Mouse (Mus musculus) urinary bladder, adult 2 months (tissue): ENCODE measurements at regions not wholly inside any gene's neighbourhood (a gene's known extent, or its start where the extent isn't known, plus 50 kb on each side); places are given as distances from the start of the nearest gene placed in this dataset.

Experiments used
- DNase-seq: peaks from one replicate; pipeline ENCODE4 v3.0.0; 2022; ENCODE audit warnings: low spot score

DNA sequence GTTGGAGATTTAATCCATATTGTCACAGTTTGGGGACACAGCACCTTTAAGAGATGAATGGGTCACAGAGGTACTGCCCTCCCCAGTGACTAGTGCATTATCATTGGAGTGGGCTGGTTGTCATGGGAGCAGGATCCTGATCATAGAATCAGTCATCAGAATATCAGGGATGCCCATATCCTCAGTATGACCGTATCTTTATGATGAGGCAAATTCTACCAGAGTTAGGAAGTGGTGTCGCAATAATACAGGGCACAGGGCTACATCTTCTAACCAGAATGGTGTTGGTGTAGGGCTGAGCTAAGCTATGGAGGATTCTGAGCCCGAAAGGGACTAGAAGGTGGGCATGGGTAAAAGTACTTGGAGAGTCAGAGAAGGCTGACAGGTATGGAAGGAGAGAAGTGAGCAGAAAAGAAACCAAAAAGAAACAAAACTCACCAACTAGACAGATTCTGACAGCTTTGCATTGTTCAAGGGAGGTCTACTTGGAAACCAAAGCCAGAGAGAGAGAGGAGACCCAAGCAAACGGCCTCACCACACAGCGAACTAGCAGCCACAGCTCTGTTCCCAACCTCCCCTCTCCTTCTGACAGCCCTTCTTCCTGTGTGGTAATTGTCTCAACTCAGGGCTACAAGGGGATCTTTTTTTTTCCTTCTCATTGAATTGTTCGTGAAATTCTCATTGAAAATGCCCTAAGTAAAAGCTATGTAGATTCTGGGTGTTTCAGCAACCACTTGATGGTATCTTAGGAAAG, 129.2 kb downstream of the Lrrc30 start:
- DNase-seq, result no peak

DNA sequence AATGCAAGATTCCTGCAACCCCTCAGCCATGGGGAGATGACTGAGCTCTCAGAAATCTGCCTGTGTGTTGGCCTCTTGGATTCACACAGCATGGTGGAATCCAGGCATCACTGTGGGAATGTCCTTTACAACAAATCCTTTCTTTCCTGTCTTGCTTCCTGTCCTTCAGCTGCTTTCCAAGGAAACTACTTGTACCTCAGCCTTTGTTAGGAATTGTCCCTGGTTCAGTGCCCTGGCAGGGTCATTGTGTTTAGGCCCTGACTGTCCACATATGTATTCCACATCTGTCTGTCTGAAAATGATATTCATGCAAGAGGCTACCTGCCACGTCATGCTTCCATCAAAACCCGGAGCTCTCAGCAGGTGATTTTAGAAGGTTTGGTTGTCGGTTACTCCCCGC, 129.9 kb downstream of the Lrrc30 start:
- no peak for DNase-seq

DNA sequence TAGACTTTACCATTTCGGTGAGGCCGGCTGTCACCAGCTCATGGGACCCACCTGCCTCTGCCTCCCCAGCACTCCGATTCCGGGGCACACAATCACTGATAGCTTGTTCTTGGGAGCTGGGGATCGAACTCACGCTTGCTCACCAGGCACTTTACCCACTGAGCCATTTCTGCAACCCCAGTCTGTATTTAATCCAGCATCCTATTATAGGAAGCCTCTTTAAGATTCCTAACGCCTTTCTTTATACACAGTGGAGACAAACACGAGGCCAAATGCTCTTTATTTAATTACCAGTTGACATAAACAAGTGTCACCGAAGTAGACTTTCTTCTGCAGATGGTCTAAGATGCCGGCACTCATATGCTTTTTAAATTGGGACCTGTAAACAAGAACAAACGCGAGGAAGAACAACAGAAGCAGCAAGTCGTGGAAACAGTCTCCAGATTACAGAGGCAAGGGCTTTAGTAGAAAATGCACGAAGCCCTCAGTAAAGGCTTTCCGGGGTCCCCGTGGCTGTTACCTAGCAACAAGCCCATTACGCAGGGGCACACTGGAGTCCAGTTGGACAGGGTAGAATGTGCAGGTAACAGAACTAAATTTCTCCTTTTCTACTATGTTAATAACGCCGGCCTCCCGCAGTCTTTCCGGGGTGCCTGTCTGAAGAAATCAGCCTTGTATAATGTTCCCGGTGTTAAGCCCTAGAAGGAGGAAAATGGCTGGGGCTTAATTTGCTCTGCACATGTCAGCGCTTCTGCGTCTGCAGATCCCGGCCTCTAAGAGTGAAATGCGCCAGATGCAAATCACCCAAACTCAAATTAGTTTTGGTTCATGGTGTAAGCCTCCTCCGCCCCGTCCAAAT, 132.5 kb downstream of the Lrrc30 start:
- no peak for DNase-seq

DNA sequence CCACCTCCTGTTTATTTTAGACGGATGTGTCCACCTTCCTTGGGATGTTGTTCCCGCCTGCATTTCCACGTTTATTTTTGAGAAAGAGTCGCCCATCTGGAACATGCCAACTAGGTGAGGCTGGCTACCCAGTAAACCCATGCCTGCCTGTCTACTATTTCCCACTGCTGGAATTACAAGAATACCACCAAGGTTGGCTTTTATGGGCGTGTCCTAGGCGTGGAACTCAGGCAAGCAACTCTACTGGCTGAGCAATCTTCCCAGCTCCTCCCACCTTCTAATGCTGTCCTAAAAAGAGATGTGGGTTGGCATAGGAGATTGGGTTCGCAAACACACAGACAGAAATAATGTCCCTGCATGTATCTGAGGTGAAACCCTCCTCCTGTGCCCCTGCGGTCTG, 135.1 kb downstream of the Lrrc30 start:
- DNase-seq, result no peak

DNA sequence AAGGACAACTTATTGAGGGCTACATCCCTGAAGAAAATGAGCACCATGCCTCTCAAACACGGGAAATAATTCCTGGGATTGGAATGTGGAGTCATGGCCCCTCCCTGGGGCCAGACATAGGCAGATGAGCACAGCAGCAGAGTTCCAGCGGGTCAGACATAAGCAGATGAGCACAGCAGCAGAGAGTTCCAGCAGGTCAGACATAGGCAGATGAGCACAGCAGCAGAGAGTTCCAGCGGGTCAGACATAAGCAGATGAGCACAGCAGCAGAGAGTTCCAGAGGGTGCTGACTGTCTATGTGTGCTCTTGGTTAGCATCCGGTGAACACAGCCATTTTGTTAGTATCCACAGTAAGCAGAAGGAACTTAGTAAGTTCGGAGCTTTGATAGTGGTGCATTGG, 126.2 kb upstream of the Ptprm start:
- DNase-seq, result no peak

DNA sequence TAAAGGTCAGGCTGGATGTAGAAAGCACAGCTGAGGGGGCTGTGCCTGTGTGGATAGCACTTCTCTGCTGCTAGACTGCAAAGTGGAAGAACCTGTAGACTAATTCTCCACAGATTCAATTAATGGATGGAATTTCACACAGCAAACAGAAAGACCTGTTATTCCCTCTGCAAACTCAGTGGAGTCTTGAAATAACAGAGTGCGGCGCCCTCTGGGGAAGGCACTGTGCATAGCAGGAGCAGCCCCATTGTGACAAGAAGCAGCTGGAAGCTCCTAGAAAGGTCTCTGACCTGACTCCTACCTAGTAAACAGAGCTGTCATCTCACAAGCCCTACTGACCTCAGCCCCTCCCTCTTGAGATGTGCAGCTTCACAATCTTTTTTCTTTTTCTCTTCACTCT, 118.9 kb upstream of the Ptprm start:
- DNase-seq, result peak; percentile 25

DNA sequence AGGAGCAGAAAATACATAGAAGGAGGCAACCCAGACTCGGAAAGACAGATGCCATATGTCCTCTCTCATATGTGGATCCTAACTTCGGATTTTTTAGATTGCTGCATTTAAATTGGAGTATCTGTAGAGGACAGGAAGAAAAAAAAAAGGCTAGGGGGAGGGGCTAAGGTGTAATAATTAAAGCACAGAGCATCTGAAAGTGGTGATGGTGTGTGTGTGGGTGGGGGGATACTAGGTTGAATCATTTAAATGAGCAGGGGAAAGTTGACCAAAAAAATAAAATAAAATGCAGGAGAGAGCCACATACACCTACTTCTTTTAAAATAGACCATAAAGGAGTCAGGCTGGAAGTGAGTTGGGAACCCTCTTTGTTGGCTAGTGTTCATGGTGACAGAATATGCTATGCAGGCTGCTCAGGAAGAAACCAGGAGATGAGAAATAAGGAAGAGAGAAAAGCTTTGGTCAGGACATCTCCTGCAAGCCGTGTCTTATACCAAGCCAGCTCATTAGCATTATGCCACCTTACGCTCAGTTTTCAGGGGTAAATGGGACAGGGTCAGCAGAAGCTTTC, 104.7 kb upstream of the Ptprm start:
- DNase-seq, result no peak

DNA sequence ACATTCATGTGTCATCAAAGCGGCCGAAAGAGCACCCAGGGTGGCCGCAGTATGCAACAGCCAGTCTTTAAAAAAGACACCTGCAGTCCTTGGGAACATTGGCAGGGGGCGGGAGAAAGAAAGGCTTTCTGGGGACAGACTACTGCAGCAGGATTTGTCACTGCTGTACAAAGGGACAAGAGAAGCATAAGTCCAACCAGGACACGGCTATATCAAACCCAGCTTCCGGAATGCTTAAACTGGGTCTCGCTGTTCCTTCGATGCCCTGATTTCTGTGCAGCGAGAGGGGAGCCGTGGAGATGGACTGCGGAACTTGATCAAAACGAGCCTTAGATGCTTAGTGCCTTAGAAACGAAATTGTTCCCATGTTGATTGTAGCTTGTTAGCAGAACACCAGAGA, 97.7 kb upstream of the Ptprm start:
- no peak for DNase-seq

DNA sequence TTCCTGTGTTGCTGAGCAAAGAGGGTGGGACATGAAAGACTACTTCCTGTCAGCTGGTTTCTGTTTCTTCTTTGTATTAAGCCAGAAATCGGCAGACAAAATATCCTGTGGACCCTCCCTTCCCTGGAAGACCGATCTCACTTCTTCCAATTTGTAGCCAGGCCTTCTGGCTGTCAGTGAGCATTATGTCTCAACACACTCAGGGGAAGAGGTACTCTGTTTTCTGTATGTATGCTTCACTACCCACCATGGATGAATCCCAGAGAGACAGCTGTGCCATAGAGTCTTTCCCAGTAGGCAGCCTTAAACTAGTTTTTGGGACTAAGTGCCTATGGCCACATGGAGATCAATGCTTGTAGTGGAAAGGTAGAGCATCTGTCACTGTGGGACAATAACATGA, 96.8 kb upstream of the Ptprm start:
- no peak for DNase-seq

DNA sequence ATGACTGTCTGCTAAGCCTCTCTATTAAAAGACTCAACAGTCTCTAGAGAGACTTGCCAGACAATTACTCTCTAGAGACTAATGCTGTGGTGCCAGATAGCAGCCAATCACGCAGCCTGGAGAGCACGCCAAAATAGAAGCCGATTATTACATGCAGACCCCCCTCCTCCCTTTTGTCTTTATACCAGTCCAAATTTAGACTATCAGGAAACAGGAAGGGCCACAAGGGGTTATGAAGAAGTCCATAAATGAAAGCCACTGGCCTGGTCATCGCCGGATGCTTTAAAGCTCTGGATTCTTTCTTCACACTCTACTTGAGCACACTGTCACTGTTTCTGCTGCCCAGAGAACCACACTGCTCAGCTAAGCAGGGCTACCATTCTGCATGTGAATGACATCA, 95.8 kb upstream of the Ptprm start:
- no peak for DNase-seq

DNA sequence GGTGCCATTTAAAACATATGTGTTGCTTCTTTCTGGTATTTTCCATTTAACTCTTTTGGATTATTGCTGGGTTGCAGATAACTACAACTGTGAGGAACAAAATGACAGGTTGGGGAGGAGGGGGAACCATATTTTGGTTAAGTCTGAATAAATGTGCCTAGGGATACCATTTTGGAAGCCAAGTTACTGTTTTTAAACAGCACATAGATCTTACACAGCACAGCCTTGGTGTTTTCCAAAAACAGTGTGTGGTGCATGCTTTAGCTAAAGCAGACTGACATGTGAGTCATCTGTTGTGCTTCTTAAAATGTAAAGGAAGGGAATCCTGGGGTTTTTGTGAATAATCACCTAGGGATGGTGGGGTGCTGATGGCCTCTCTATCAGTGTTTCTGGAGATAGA, 91.7 kb upstream of the Ptprm start:
- no peak for DNase-seq

DNA sequence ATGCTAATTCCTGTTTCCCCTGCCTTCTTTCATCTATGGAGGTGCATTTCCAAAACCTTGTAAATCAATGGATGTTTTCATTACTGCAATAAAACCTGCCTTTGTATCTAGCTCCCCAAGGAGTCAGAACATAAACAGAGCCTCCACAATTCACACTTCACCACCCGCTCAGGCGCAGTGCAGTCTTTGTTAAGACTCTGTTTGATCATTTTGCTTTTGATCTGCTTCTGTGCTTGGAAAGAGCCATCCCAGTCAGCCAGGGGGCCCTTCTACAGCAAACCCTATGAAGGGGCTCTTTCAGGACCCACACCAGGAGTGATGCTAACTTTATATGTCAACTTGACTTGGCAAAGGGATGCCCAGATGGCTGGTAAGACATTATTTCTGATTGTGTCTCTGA, 86.7 kb upstream of the Ptprm start:
- no peak for DNase-seq

DNA sequence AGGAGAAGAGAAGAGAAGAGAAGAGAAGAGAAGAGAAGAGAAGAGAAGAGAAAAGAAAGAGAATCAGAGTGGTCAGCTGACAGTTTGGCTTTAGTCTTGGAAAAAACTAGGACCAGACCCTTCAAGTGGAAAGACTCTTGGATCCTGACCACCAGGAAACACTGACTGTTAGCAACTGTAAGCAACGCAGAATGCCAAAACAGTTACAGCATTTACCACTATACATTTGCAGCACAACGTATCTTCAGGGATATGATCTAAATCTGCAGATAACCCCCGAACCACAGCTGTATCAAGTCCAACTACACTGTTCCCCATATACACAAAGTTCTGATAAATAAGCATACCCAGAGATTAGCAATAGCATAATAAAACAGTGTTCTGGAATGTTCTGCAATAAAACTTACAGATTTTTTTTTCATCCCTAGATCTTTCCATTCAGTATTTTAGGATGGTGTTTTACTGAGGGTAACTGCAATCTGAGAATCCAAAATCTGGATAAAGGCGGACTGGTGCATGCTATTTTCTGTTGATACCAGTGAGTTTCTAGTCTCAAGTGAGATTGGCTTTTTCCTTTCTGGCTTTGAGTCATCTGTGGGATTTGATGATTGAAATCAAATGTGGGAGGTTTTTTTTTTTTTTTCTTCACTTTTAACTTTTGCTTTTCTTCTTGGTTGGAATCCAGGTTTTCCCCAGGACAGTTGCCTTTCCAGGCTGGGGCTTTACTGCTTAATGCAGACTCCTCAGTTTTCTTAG, 65.9 kb upstream of the Ptprm start:
- DNase-seq, result no peak

DNA sequence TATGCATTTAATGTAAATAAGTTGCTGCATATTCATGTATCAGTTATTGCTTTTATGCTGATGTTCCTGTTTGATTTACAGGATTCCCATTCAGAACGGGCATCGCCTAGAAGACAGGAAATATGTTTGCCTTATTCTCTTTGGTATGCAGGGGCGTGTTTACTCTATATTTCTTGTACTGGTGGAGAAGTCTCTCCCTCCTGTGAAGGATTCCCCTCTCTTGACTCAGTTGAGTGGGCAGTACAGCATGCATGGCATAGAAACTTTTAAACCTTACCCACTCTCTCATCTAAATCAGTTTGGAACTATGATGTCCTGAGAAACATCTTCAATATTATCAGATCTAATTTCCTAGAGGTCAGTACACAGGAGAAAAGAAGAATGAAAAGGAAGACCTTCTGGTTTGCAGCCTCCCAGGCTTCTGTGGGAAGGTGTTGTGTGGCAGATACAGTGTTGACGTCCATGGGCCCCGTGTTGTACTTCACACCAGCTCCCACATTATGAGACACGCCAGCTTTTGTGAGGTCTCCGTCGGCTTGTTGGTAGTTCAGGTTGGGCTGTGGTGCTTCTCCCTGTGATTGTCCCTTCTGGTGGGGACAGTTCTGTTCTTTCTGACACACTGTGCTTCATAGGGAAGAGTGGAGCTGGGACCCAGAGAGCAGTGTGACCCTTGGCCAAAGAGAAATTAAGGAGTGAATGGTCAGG, 58.4 kb upstream of the Ptprm start:
- DNase-seq, result no peak

DNA sequence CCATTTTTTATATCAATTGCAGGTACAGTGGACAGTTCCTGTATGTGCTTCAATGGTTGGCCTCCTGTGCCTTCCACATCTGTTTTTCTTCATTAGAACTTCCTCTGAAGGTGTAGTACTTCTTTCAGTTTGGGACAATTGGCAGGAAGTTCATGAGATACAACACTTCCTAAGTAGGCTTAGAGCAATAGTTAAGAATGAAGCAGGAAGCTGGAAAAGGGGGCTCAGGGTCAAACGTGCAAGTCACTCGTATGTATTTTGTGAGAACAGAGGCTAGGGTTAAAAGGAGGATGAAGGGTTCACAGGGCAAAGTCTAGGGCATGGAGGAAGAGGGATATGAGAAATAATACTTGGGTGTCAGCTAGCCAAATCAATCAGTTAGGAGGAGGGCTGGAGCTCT, 55.7 kb upstream of the Ptprm start:
- DNase-seq, result no peak

DNA sequence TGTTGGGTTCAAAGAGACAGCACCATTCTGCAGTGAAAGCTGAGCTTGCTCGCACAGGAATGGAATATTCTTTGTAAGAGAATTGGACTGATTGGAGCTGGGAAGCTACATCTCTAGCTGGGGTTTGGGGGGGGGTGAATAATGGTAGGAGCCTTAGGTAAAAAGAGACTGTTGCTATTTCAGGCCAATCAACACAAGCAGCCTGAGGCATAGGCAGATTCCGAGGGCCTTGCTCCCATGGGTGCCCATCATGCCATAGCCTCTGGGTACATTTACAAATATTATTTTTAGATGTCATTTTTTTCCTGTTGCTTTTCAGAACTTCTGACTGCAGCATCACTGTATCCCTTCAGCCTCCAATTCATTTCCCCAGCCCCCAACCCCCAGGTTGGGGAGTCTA, 51.7 kb upstream of the Ptprm start:
- no peak for DNase-seq
